Mouse (Mus musculus): Measurements from ENCODE around the gene Afp. TPM values are rescaled to one million over a fixed set of nuclear protein-coding genes. Genes with fewer than 3 reads are reported as not detected.

Gene Afp
- 0.56 and 2.2 TPM in 2 replicates for polyA plus RNA-seq (2015; fragmentation: Nextera tagmentation; extraction: Ambion mirVana)

GRCm38 (mm10) chr5:90490518-90490917 is at the start of gene Afp:
TSS of gene Afp (plus strand) at chr5:90490737.
- Histone ChIP-seq H3K4me2 (no peak within 1 kb of the TSS), H3K9ac (no peak within 1 kb of the TSS), H3K27me3 (no peaks in the 10 kb centered on the region), H3K36me3 (no peaks in the 10 kb centered on the region), H3K27ac (no peak within 1 kb of the TSS), H3K9me3 (no peaks in the 10 kb centered on the region), H3K4me3 (no peak within 1 kb of the TSS), H3K4me1 (replicated peaks) (no peaks in the 10 kb centered on the region)
- WGBS = 84% methylated on average over 7 of the region's 7 CpGs
- ATAC-seq (ENCODE audit: low FRiP score) = no peak

- ATAC-seq (ENCODE audit: low FRiP score) = no peak
- H3K4me3 ChIP-seq = no peak overlapping the region
- WGBS = 86% methylated on average over 3 of the region's 3 CpGs
Observed at GRCm38 (mm10) chr5:90447577-90447976, 43.0 kb upstream of the Afp start.

GRCm38 (mm10) chr5:90449961-90450360 is 40.6 kb upstream of the Afp start:
- Histone ChIP-seq H3K4me1 (replicated peaks) (no peaks in the 10 kb centered on the region), H3K36me3 (no peaks in the 10 kb centered on the region), H3K27ac (no peak overlapping the region), H3K4me3 (no peak overlapping the region), H3K9ac (no peak overlapping the region), H3K9me3 (no peaks in the 10 kb centered on the region), H3K4me2 (no peak overlapping the region), H3K27me3 (no peaks in the 10 kb centered on the region)
- no peak for ATAC-seq (ENCODE audit: low FRiP score)
- 88% methylated on average over 5 of the region's 5 CpGs for WGBS

More at GRCm38 (mm10) chr5:90447577-90447976, 43.0 kb upstream of the Afp start:
- Histone ChIP-seq H3K4me1 (replicated peaks) (no peaks in the 10 kb centered on the region), H3K27me3 (no peaks in the 10 kb centered on the region), H3K9me3 (no peaks in the 10 kb centered on the region), H3K4me2 (no peak overlapping the region), H3K27ac (no peak overlapping the region), H3K36me3 (no peaks in the 10 kb centered on the region), H3K9ac (no peak overlapping the region)

GRCm38 (mm10) chr5:90452711-90453110 is 37.8 kb upstream of the Afp start:
- no peak overlapping the region for H3K4me3 ChIP-seq
- no peak overlapping the region for H3K27ac ChIP-seq
- H3K4me2 ChIP-seq = no peak overlapping the region
- ATAC-seq (ENCODE audit: low FRiP score) = no peak
- no peaks in the 10 kb centered on the region for H3K27me3 ChIP-seq
- H3K9ac ChIP-seq = no peak overlapping the region
- WGBS = 80% methylated on average over 4 of the region's 4 CpGs
- H3K9me3 ChIP-seq = no peaks in the 10 kb centered on the region
- H3K4me1 ChIP-seq (replicated peaks) = no peaks in the 10 kb centered on the region
- no peaks in the 10 kb centered on the region for H3K36me3 ChIP-seq

- Histone ChIP-seq H3K9me3 (no peaks in the 10 kb centered on the region), H3K4me2 (no peak overlapping the region), H3K27ac (no peak overlapping the region), H3K4me1 (replicated peaks) (no peaks in the 10 kb centered on the region), H3K27me3 (no peaks in the 10 kb centered on the region), H3K4me3 (no peak overlapping the region), H3K9ac (no peak overlapping the region), H3K36me3 (no peaks in the 10 kb centered on the region)
- WGBS = 82% methylated on average over 1 of the region's 1 CpGs
- ATAC-seq (ENCODE audit: low FRiP score) = no peak
Observed at GRCm38 (mm10) chr5:90457241-90457640, 33.3 kb upstream of the Afp start.

GRCm38 (mm10) chr5:90458727-90459126 is 31.8 kb upstream of the Afp start:
- no peaks in the 10 kb centered on the region for H3K4me1 ChIP-seq (replicated peaks)
- no peak overlapping the region for H3K4me3 ChIP-seq
- ATAC-seq (ENCODE audit: low FRiP score) = no peak
- no peaks in the 10 kb centered on the region for H3K36me3 ChIP-seq
- no peak overlapping the region for H3K4me2 ChIP-seq
- 84% methylated on average over 5 of the region's 5 CpGs for WGBS
- no peaks in the 10 kb centered on the region for H3K9me3 ChIP-seq
- H3K27me3 ChIP-seq = no peaks in the 10 kb centered on the region
- no peak overlapping the region for H3K9ac ChIP-seq
- H3K27ac ChIP-seq = no peak overlapping the region

GRCm38 (mm10) chr5:90460619-90461018 is 29.9 kb upstream of the Afp start, which contains the start of gene Alb:
TSS of gene Alb (plus strand) at chr5:90460897.
- Histone ChIP-seq H3K4me1 (replicated peaks) (no peaks in the 10 kb centered on the region), H3K9ac (no peak within 1 kb of the TSS), H3K36me3 (no peaks in the 10 kb centered on the region), H3K9me3 (no peaks in the 10 kb centered on the region), H3K4me3 (no peak within 1 kb of the TSS), H3K27me3 (no peaks in the 10 kb centered on the region), H3K27ac (no peak within 1 kb of the TSS), H3K4me2 (no peak within 1 kb of the TSS)
- 94% methylated on average over 8 of the region's 8 CpGs for WGBS
- no peak for ATAC-seq (ENCODE audit: low FRiP score)

- WGBS = 83% methylated on average over 4 of the region's 4 CpGs
- Histone ChIP-seq H3K36me3 (no peaks in the 10 kb centered on the region), H3K4me2 (no peak overlapping the region), H3K4me3 (no peak overlapping the region), H3K9me3 (no peaks in the 10 kb centered on the region), H3K9ac (no peak overlapping the region), H3K27ac (no peak overlapping the region), H3K4me1 (replicated peaks) (no peaks in the 10 kb centered on the region), H3K27me3 (no peaks in the 10 kb centered on the region)
- ATAC-seq (ENCODE audit: low FRiP score) = no peak
Observed at GRCm38 (mm10) chr5:90466806-90467205, 23.7 kb upstream of the Afp start.

- 10% methylated on average over 6 of the region's 6 CpGs for WGBS
- Histone ChIP-seq H3K4me2 (no peak overlapping the region), H3K4me3 (no peak overlapping the region), H3K9me3 (no peaks in the 10 kb centered on the region), H3K4me1 (replicated peaks) (no peaks in the 10 kb centered on the region), H3K27me3 (no peaks in the 10 kb centered on the region), H3K36me3 (no peaks in the 10 kb centered on the region), H3K27ac (no peak overlapping the region), H3K9ac (no peak overlapping the region)
- no peak for ATAC-seq (ENCODE audit: low FRiP score)
Observed at GRCm38 (mm10) chr5:90467245-90467644, 23.3 kb upstream of the Afp start.

- H3K9ac ChIP-seq = no peak overlapping the region
- WGBS = 91% methylated on average over 3 of the region's 3 CpGs
- H3K4me2 ChIP-seq = no peak overlapping the region
- no peak for ATAC-seq (ENCODE audit: low FRiP score)
- no peak overlapping the region for H3K27ac ChIP-seq
- no peaks in the 10 kb centered on the region for H3K36me3 ChIP-seq
- H3K27me3 ChIP-seq = no peaks in the 10 kb centered on the region
- no peak overlapping the region for H3K4me3 ChIP-seq
- no peaks in the 10 kb centered on the region for H3K9me3 ChIP-seq
- no peaks in the 10 kb centered on the region for H3K4me1 ChIP-seq (replicated peaks)
Observed at GRCm38 (mm10) chr5:90470836-90471235, 19.7 kb upstream of the Afp start.

- H3K36me3 ChIP-seq = no peaks in the 10 kb centered on the region
- H3K4me1 ChIP-seq (replicated peaks) = no peaks in the 10 kb centered on the region
- no peak overlapping the region for H3K4me2 ChIP-seq
- H3K4me3 ChIP-seq = no peak overlapping the region
- no peak for ATAC-seq (ENCODE audit: low FRiP score)
- WGBS = 94% methylated on average over 4 of the region's 4 CpGs
- no peaks in the 10 kb centered on the region for H3K27me3 ChIP-seq
- no peak overlapping the region for H3K27ac ChIP-seq
- no peak overlapping the region for H3K9ac ChIP-seq
- no peaks in the 10 kb centered on the region for H3K9me3 ChIP-seq
Observed at GRCm38 (mm10) chr5:90473902-90474301, 16.6 kb upstream of the Afp start.

- H3K27me3 ChIP-seq = no peaks in the 10 kb centered on the region
- WGBS = 91% methylated on average over 5 of the region's 5 CpGs
- H3K4me1 ChIP-seq (replicated peaks) = no peaks in the 10 kb centered on the region
- no peak overlapping the region for H3K27ac ChIP-seq
- ATAC-seq (ENCODE audit: low FRiP score) = no peak
- no peaks in the 10 kb centered on the region for H3K9me3 ChIP-seq
- no peak overlapping the region for H3K4me2 ChIP-seq
- H3K36me3 ChIP-seq = no peaks in the 10 kb centered on the region
- no peak overlapping the region for H3K4me3 ChIP-seq
- H3K9ac ChIP-seq = no peak overlapping the region
Observed at GRCm38 (mm10) chr5:90474369-90474768, 16.2 kb upstream of the Afp start.

GRCm38 (mm10) chr5:90476741-90477140 is 13.8 kb upstream of the Afp start:
- no peak overlapping the region for H3K4me2 ChIP-seq

More at GRCm38 (mm10) chr5:90476741-90477140, 13.8 kb upstream of the Afp start:
- Histone ChIP-seq H3K9me3 (no peaks in the 10 kb centered on the region), H3K4me1 (replicated peaks) (no peaks in the 10 kb centered on the region), H3K36me3 (no peaks in the 10 kb centered on the region), H3K27me3 (no peaks in the 10 kb centered on the region), H3K4me3 (no peak overlapping the region), H3K9ac (no peak overlapping the region), H3K27ac (no peak overlapping the region)
- 84% methylated on average over 3 of the region's 3 CpGs for WGBS
- no peak for ATAC-seq (ENCODE audit: low FRiP score)
